Mouse (Mus musculus): ENCODE data around the gene Tmem139.

Tmem139 gene

GRCm38 (mm10) chr6:42282865-42283528 lies 21.2 kb downstream of the Tmem139 start:
- DNase-seq, result no peak

GRCm38 (mm10) chr6:42286448-42286847 lies 24.7 kb downstream of the Tmem139 start, which contains the start of gene Clcn1:
Clcn1 (plus strand) TSS chr6:42286685.
- DNase-seq, result no peak

GRCm38 (mm10) chr6:42287562-42287961 lies 25.8 kb downstream of the Tmem139 start:
- DNase-seq, result no peak

GRCm38 (mm10) chr6:42293327-42293726 lies 31.6 kb downstream of the Tmem139 start:
- no peak for DNase-seq

- DNase-seq, result no peak
Measured at GRCm38 (mm10) chr6:42295549-42296094, 33.9 kb downstream of the Tmem139 start.

GRCm38 (mm10) chr6:42299362-42299761 lies 37.6 kb downstream of the Tmem139 start:
- DNase-seq, result no peak

GRCm38 (mm10) chr6:42309816-42310378 lies 48.1 kb downstream of the Tmem139 start:
- peak; percentile 55 to 73 for DNase-seq

- no peak for DNase-seq
Measured at GRCm38 (mm10) chr6:42310427-42311053, 48.8 kb downstream of the Tmem139 start.

Measured in cerebellum, postnatal 25 days (tissue).